In the genomic region with DNA sequence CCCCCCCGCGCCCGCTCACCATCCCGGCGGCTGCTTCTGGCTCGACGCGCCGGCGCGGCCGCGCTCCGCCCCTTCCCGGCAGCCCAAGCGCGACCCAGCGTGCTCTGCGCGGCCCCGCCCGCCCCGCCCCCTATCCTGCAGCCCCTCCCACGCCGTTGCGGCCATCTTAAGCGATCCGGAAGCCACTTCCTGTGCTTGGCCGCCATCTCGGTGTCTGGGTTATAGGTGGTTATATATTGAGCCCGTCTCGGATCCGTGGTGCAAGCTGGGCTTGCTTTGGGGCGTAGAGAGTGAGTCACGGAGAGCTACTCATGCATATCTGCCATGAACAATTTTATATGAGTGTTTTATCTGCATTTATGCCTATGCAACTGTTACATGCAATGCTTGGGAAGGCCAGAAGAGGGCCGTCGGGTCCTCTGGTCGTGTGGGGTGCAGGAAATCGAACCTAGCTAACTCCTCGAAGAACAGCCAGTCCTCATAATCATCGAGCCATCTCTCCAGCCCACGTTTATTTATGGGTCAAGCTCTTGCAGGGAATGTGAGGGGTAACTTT, we compare ENCODE assay signal across 8 mouse cellular contexts. TPM values are rescaled to one million over a fixed set of nuclear protein-coding genes. Genes with fewer than 3 reads are reported as not detected.
DNase-seq lines count a peak whose midpoint lies in the region; ATAC-seq and TF ChIP-seq lines count a peak whose summit lies in the region.

A gene (minus strand): TSS at position 73 of the 556 bp plus-strand sequence.

- TF ChIP-seq EP300 in CH12.LX (IDR thresholded peaks at IDR 0.05; ENCODE audit: low read length): no peak
- peak; percentile 15; the same call in 1 of the 2 replicates for TF ChIP-seq EP300 in heart, postnatal 0 days (IDR thresholded peaks at IDR 0.05; ENCODE audit: low read depth)

- peak; percentile 39 for TF ChIP-seq RAD21 in CH12.LX (IDR thresholded peaks at IDR 0.05; ENCODE audit: low read depth, low read length)

- H3K27ac ChIP-seq in CH12.LX (ENCODE audit: insufficient read depth, low read depth): peak within 1 kb of the TSS; percentile 95
- peak within 1 kb of the TSS; percentile 94 for H3K27ac ChIP-seq in forebrain, embryonic 12.5 days
- peak within 1 kb of the TSS; percentile 88 for H3K27ac ChIP-seq in heart, postnatal 0 days (ENCODE audit: low read depth)
- peak within 1 kb of the TSS; percentile 86 for H3K27ac ChIP-seq in liver, embryonic 16.5 days (ENCODE audit: low read length)
- H3K27ac ChIP-seq in neural tube, embryonic 13.5 days (replicated peaks): peak within 1 kb of the TSS; percentile 95
- peak within 1 kb of the TSS; percentile 98 for H3K27ac ChIP-seq in testis, adult 2 months (ENCODE audit: control insufficient read depth, insufficient read depth, low read depth, low read length)

- DNase-seq in CH12.LX (ENCODE audit: extremely low read depth): peak; percentile 92
- DNase-seq in c-Kit-positive CD71-positive TER-119-negative erythroid progenitor cells, embryonic 14.5 days (ENCODE audit: low read depth): peak; percentile 63
- peak; percentile 89 for DNase-seq in heart, postnatal 0 days (ENCODE audit: low spot score)
- DNase-seq in kidney, postnatal 4 days: peak; percentile 88 to 93

- in situ Hi-C loops in CH12.LX (cut with MboI; ENCODE audit: low pct_ligation_motif_present, low pct_unique_long_range_greater_than_20kb, low sequenced_read_pairs): no loop called here

- peak within 1 kb of the TSS; percentile 81 to 87 (median 82) for H3K4me3 ChIP-seq in CH12.LX (replicated peaks in 1 of 3; ENCODE audit: low read depth in 2 of 3, low read length in 2 of 3, poor library complexity in 1 of 3)
- peak within 1 kb of the TSS; percentile 65 for H3K4me3 ChIP-seq in forebrain, embryonic 12.5 days (replicated peaks)
- peak within 1 kb of the TSS; percentile 85 for H3K4me3 ChIP-seq in heart, postnatal 0 days (ENCODE audit: low read depth, low read length)
- peak within 1 kb of the TSS; percentile 83 for H3K4me3 ChIP-seq in liver, embryonic 16.5 days (ENCODE audit: low read depth, low read length)
- H3K4me3 ChIP-seq in neural tube, embryonic 13.5 days: peak within 1 kb of the TSS; percentile 89
- peak within 1 kb of the TSS; percentile 98 for H3K4me3 ChIP-seq in testis, adult 2 months (ENCODE audit: control insufficient read depth, low read depth, low read length)

- H3K9me3 ChIP-seq in CH12.LX (replicated peaks; ENCODE audit: low read length): no peaks in the 10 kb centered on the region
- H3K9me3 ChIP-seq in forebrain, embryonic 12.5 days: no peaks in the 10 kb centered on the region
- no peaks in the 10 kb centered on the region for H3K9me3 ChIP-seq in heart, postnatal 0 days (replicated peaks; ENCODE audit: control insufficient read depth, low read length)
- peaks cover 3% of the 10 kb centered on the region; the same call in 1 of the 2 replicates for H3K9me3 ChIP-seq in liver, embryonic 16.5 days (replicated peaks; ENCODE audit: control insufficient read depth, low read length)
- no peaks in the 10 kb centered on the region for H3K9me3 ChIP-seq in neural tube, embryonic 13.5 days

- peak within 1 kb of the TSS; percentile 98 for H3K9ac ChIP-seq in CH12.LX (ENCODE audit: insufficient read depth, low read depth)
- peak within 1 kb of the TSS; percentile 81 for H3K9ac ChIP-seq in forebrain, embryonic 12.5 days
- H3K9ac ChIP-seq in heart, postnatal 0 days (replicated peaks; ENCODE audit: low read depth, low read length): peak within 1 kb of the TSS; percentile 83
- H3K9ac ChIP-seq in liver, embryonic 16.5 days (ENCODE audit: low read depth, low read length): peak within 1 kb of the TSS; percentile 81
- peak within 1 kb of the TSS; percentile 90 for H3K9ac ChIP-seq in neural tube, embryonic 13.5 days

- H3K27me3 ChIP-seq in CH12.LX (replicated peaks): no peaks in the 10 kb centered on the region
- H3K27me3 ChIP-seq in forebrain, embryonic 12.5 days: peaks cover 38% of the 10 kb centered on the region
- peaks cover 28% of the 10 kb centered on the region for H3K27me3 ChIP-seq in heart, postnatal 0 days (ENCODE audit: control insufficient read depth, insufficient read depth, low read length)
- peaks cover 16% of the 10 kb centered on the region; the same call in 1 of the 2 replicates for H3K27me3 ChIP-seq in liver, embryonic 16.5 days (ENCODE audit: control insufficient read depth, insufficient read depth, low read depth, low read length)
- peaks cover 35% of the 10 kb centered on the region for H3K27me3 ChIP-seq in neural tube, embryonic 13.5 days
- no peaks in the 10 kb centered on the region for H3K27me3 ChIP-seq in testis, adult 2 months (ENCODE audit: control insufficient read depth, insufficient read depth, low read length)

- WGBS in forebrain, embryonic 12.5 days: 1% methylated on average over 24 of the region's 42 CpGs
- WGBS in heart, postnatal 0 days: 1% methylated on average over 28 of the region's 42 CpGs
- under 1% methylated on average over 25 of the region's 42 CpGs for WGBS in liver, embryonic 16.5 days (ENCODE audit: insufficient replicate concordance)
- WGBS in neural tube, embryonic 13.5 days: under 1% methylated on average over 39 of the region's 42 CpGs

- dilution Hi-C loops in CH12.LX (cut with MboI; ENCODE audit: extremely low pct_ligation_motif_present, extremely low pct_unique_long_range_greater_than_20kb, low sequenced_read_pairs): no loop called here

- peaks cover 20% of the 10 kb centered on the region for H3K79me2 ChIP-seq in CH12.LX (replicated peaks; ENCODE audit: control insufficient read depth, extremely low read depth, insufficient read depth, poor library complexity, severe bottlenecking)

- H3K36me3 ChIP-seq in CH12.LX (replicated peaks in 1 of 2; ENCODE audit: control insufficient read depth in 1 of 2, insufficient read depth in 1 of 2, low read length in 1 of 2): peaks cover 19 to 32% of the 10 kb centered on the region in 2 experiments
- peaks cover 33% of the 10 kb centered on the region for H3K36me3 ChIP-seq in forebrain, embryonic 12.5 days (replicated peaks)
- peaks cover 26% of the 10 kb centered on the region for H3K36me3 ChIP-seq in heart, postnatal 0 days (replicated peaks; ENCODE audit: control insufficient read depth, insufficient read depth, low read length)
- peaks cover 23% of the 10 kb centered on the region for H3K36me3 ChIP-seq in liver, embryonic 16.5 days (ENCODE audit: control insufficient read depth, insufficient read depth)
- H3K36me3 ChIP-seq in neural tube, embryonic 13.5 days: peaks cover 32% of the 10 kb centered on the region
- H3K36me3 ChIP-seq in testis, adult 2 months (ENCODE audit: control insufficient read depth, insufficient read depth, low read length): no peaks in the 10 kb centered on the region; the same call in 1 of the 2 replicates

- peak; percentile 78 for TF ChIP-seq POLR2A in CH12.LX (IDR thresholded peaks at IDR 0.05; ENCODE audit: low read depth, low read length)
- TF ChIP-seq POLR2A in testis, adult 2 months (IDR thresholded peaks at IDR 0.05; ENCODE audit: control insufficient read depth, low read depth, low read length): no peak

- H3K4me1 ChIP-seq in CH12.LX (ENCODE audit: control insufficient read depth in 1 of 2, insufficient read depth in 2 of 2): peaks cover 2 to 32% of the 10 kb centered on the region in 2 experiments; a peak in 3 of 4 replicates
- peaks cover 23% of the 10 kb centered on the region for H3K4me1 ChIP-seq in forebrain, embryonic 12.5 days
- 0 out of 2 replicates have a peak, but pooled peaks cover 11% of the 10 kb centered on the region for H3K4me1 ChIP-seq in heart, postnatal 0 days (ENCODE audit: control insufficient read depth, insufficient read depth)
- H3K4me1 ChIP-seq in liver, embryonic 16.5 days (ENCODE audit: control insufficient read depth, low read depth, low read length): peaks cover 17% of the 10 kb centered on the region
- H3K4me1 ChIP-seq in neural tube, embryonic 13.5 days (replicated peaks): peaks cover 27% of the 10 kb centered on the region
- H3K4me1 ChIP-seq in testis, adult 2 months (ENCODE audit: control insufficient read depth, insufficient read depth, low read length): peaks cover 5% of the 10 kb centered on the region; the same call in 1 of the 2 replicates

- peak; percentile 94 for ATAC-seq in forebrain, embryonic 12.5 days (ENCODE audit: low FRiP score)
- ATAC-seq in heart, postnatal 0 days (ENCODE audit: insufficient read depth, low read depth): peak; percentile 96
- peak; percentile 95 for ATAC-seq in liver, embryonic 16.5 days (ENCODE audit: low read depth)
- ATAC-seq in neural tube, embryonic 13.5 days (ENCODE audit: low read depth): peak; percentile 95

- peak; percentile 66 to 69 for TF ChIP-seq CTCF in CH12.LX (conservative IDR thresholded peaks at IDR 0.05 in 1 of 2, IDR thresholded peaks at IDR 0.05 in 1 of 2; ENCODE audit: low read depth in 2 of 2, low read length in 2 of 2)
- TF ChIP-seq CTCF in heart, postnatal 0 days (IDR thresholded peaks at IDR 0.05; ENCODE audit: low read depth): peak; percentile 39
- TF ChIP-seq CTCF in testis, adult 2 months (IDR thresholded peaks at IDR 0.05; ENCODE audit: control insufficient read depth, insufficient read depth, insufficient replicate concordance, low read depth, low read length): peak; percentile 48; the same call in 1 of the 2 replicates

- peak within 1 kb of the TSS; percentile 84 for H3K4me2 ChIP-seq in CH12.LX (ENCODE audit: insufficient read depth, low read depth, poor library complexity, severe bottlenecking)
- peak within 1 kb of the TSS; percentile 87 for H3K4me2 ChIP-seq in forebrain, embryonic 12.5 days
- H3K4me2 ChIP-seq in heart, postnatal 0 days (ENCODE audit: low read depth, low read length): peak within 1 kb of the TSS; percentile 94
- H3K4me2 ChIP-seq in liver, embryonic 16.5 days (ENCODE audit: low read depth, low read length): peak within 1 kb of the TSS; percentile 89
- H3K4me2 ChIP-seq in neural tube, embryonic 13.5 days: peak within 1 kb of the TSS; percentile 84

TF ChIP-seq in CH12.LX, 34 proteins besides CTCF, POLR2A, EP300 and RAD21 (continues in another document):
- TF ChIP-seq ZNF384 (IDR thresholded peaks at IDR 0.05; ENCODE audit: low read depth, low read length) (no peak), CHD2 (IDR thresholded peaks at IDR 0.05; ENCODE audit: low read length) (no peak), ETS1 (conservative IDR thresholded peaks at IDR 0.05; ENCODE audit: low read depth, low read length) (no peak), E2F4 (IDR thresholded peaks at IDR 0.05; ENCODE audit: insufficient replicate concordance, low read depth, low read length) (no peak), ELF1 (IDR thresholded peaks at IDR 0.05; ENCODE audit: low read depth, low read length) (peak; percentile 86)

RNA-seq across cellular contexts. Expression of the gene that starts here (rescaled TPM):
- total RNA-seq in CH12.LX (2012; rRNA removed) (381 and 386 TPM in 2 replicates), CH12.LX (2014; rRNA removed) (371 and 534 TPM in 2 replicates)
- 250 and 306 TPM in 2 replicates for polyA plus RNA-seq in CH12.LX (2012; ENCODE audit: insufficient read length, low read depth)
- 1,039 and 1,118 TPM in 2 replicates for polyA plus RNA-seq in forebrain, embryonic 12.5 days (2016; fragmentation: Nextera tagmentation; extraction: Ambion mirVana)
- 767 and 972 TPM in 2 replicates for total RNA-seq in heart, postnatal 0 days (2014; rRNA removed; ENCODE audit: low replicate concordance)
- polyA plus RNA-seq in heart, postnatal 0 days (2015; fragmentation: Nextera tagmentation; extraction: Ambion mirVana): 1,036 and 1,119 TPM in 2 replicates
- 426 and 436 TPM in 2 replicates for polyA plus RNA-seq in liver, embryonic 16.5 days (2015; fragmentation: Nextera tagmentation; extraction: Ambion mirVana)
- 1,286 and 1,362 TPM in 2 replicates for polyA plus RNA-seq in neural tube, embryonic 13.5 days (2015; fragmentation: Nextera tagmentation; extraction: Ambion mirVana)
- polyA plus RNA-seq in testis, adult 2 months (2012; rRNA removed): 1,587 and 1,813 TPM in 2 replicates

Comparison
In these comparisons a context has a peak if more than half of its experiments do, and no peak if none do; other contexts are left out.
1. Peak in every context shown above with its lines: DNase-seq, ATAC-seq, H3K4me3 ChIP-seq and H3K27ac ChIP-seq.